Mouse (Mus musculus) E14TG2a.4 (cell line): ENCODE measurements at regions not wholly inside any gene's neighbourhood (a gene's known extent, or its start where the extent isn't known, plus 50 kb on each side); places are given as distances from the start of the nearest gene placed in this dataset.

ENCODE experiments used
- CTCF ChIP-seq: conservative IDR thresholded peaks from 2 replicates; pipeline ENCODE4 v1.5.1; 2014; ENCODE audit warnings: low read length
- NANOG ChIP-seq: IDR thresholded peaks from 2 replicates; pipeline ENCODE4 v1.6.1; 2014; ENCODE audit warnings: borderline replicate concordance, low read length, mixed read lengths
- POU5F1 ChIP-seq: IDR thresholded peaks from 2 replicates; pipeline ENCODE4 v1.6.1; 2014; ENCODE audit warnings: low read length, borderline replicate concordance

- TF ChIP-seq CTCF: no peak
- no peak for TF ChIP-seq POU5F1
- no peak for TF ChIP-seq NANOG
These were observed 352.2 kb upstream of the Hnrnpa3 start for GRCm38 (mm10) chr2:75306821-75307220.
